ENCODE assay signal across 9 mouse cellular contexts in genomic region chr8:46508488-46509395, GRCm38 (mm10). TPM values are rescaled to one million over a fixed set of nuclear protein-coding genes. Genes with fewer than 3 reads are reported as not detected.
DNase-seq lines count a peak whose midpoint lies in the region; ATAC-seq and TF ChIP-seq lines count a peak whose summit lies in the region.
"Had no signal": no experiment of that assay in that cellular context is flagged by ENCODE, and none has a peak within 500 bp of the region (broad histone marks: within the 10 kb centered on the region; RNA-seq: fewer than 3 reads in every experiment).

No protein-coding gene starts in this region.

- in situ Hi-C loops in CH12.LX (cut with MboI; ENCODE audit: low pct_ligation_motif_present, low pct_unique_long_range_greater_than_20kb, low sequenced_read_pairs), result no loop called here

- WGBS in heart, embryonic 15.5 days, result 72% methylated on average over 14 of the region's 14 CpGs
- 84% methylated on average over 14 of the region's 14 CpGs for WGBS in heart, embryonic 12.5 days
- WGBS in intestine, embryonic 15.5 days, result 82% methylated on average over 14 of the region's 14 CpGs
- 87% methylated on average over 14 of the region's 14 CpGs for WGBS in hindbrain, embryonic 10.5 days

- no peak for TF ChIP-seq POLR2A in CH12.LX (IDR thresholded peaks at IDR 0.05; ENCODE audit: low read depth, low read length)

- no peak overlapping the region for H3K4me3 ChIP-seq in heart, embryonic 15.5 days
- no peak overlapping the region for H3K4me3 ChIP-seq in heart, embryonic 12.5 days
- no peak overlapping the region for H3K4me3 ChIP-seq in CH12.LX (replicated peaks in 1 of 3; ENCODE audit: low read depth in 2 of 3, low read length in 2 of 3, poor library complexity in 1 of 3)
- H3K4me3 ChIP-seq in intestine, embryonic 15.5 days (replicated peaks), result no peak overlapping the region
- no peak overlapping the region for H3K4me3 ChIP-seq in hindbrain, embryonic 10.5 days
- H3K4me3 ChIP-seq: hindbrain, embryonic 13.5 days had no signal

- peaks cover 24% of the 10 kb centered on the region for H3K36me3 ChIP-seq in heart, embryonic 15.5 days
- H3K36me3 ChIP-seq in heart, embryonic 12.5 days, result peaks cover 22% of the 10 kb centered on the region
- H3K36me3 ChIP-seq in CH12.LX (replicated peaks in 1 of 2; ENCODE audit: control insufficient read depth in 1 of 2, insufficient read depth in 1 of 2, low read length in 1 of 2), result peaks cover 3 to 43% of the 10 kb centered on the region in 2 experiments
- H3K36me3 ChIP-seq in intestine, embryonic 15.5 days, result peaks cover 3% of the 10 kb centered on the region; the same call in 1 of the 2 replicates
- no peaks in the 10 kb centered on the region for H3K36me3 ChIP-seq in hindbrain, embryonic 10.5 days

- peak overlapping the region; percentile 15; the same call in 1 of the 2 replicates for H3K27ac ChIP-seq in heart, embryonic 15.5 days
- no peak overlapping the region for H3K27ac ChIP-seq in heart, embryonic 12.5 days (ENCODE audit: poor library complexity, severe bottlenecking)
- no peak overlapping the region for H3K27ac ChIP-seq in CH12.LX (ENCODE audit: insufficient read depth, low read depth)
- H3K27ac ChIP-seq in intestine, embryonic 15.5 days, result no peak overlapping the region
- H3K27ac ChIP-seq in hindbrain, embryonic 10.5 days, result no peak overlapping the region
- H3K27ac ChIP-seq: hindbrain, embryonic 13.5 days had no signal

- dilution Hi-C loops in CH12.LX (cut with MboI; ENCODE audit: extremely low pct_ligation_motif_present, extremely low pct_unique_long_range_greater_than_20kb, low sequenced_read_pairs), result no loop called here

- no peaks in the 10 kb centered on the region for H3K27me3 ChIP-seq in heart, embryonic 15.5 days
- no peaks in the 10 kb centered on the region for H3K27me3 ChIP-seq in heart, embryonic 12.5 days (replicated peaks)
- no peaks in the 10 kb centered on the region for H3K27me3 ChIP-seq in CH12.LX (replicated peaks)
- no peaks in the 10 kb centered on the region for H3K27me3 ChIP-seq in intestine, embryonic 15.5 days (replicated peaks)
- H3K27me3 ChIP-seq in hindbrain, embryonic 10.5 days (ENCODE audit: insufficient read depth, poor library complexity, severe bottlenecking), result no peaks in the 10 kb centered on the region
- H3K27me3 ChIP-seq: hindbrain, embryonic 13.5 days had no signal

- no peak for TF ChIP-seq CTCF in CH12.LX (conservative IDR thresholded peaks at IDR 0.05 in 1 of 2, IDR thresholded peaks at IDR 0.05 in 1 of 2; ENCODE audit: low read depth in 2 of 2, low read length in 2 of 2)

- no peaks in the 10 kb centered on the region for H3K9me3 ChIP-seq in heart, embryonic 15.5 days (replicated peaks)
- no peaks in the 10 kb centered on the region for H3K9me3 ChIP-seq in heart, embryonic 12.5 days (replicated peaks)
- no peaks in the 10 kb centered on the region for H3K9me3 ChIP-seq in CH12.LX (replicated peaks; ENCODE audit: low read length)
- no peaks in the 10 kb centered on the region for H3K9me3 ChIP-seq in intestine, embryonic 15.5 days
- H3K9me3 ChIP-seq in hindbrain, embryonic 10.5 days, result no peaks in the 10 kb centered on the region
- H3K9me3 ChIP-seq: hindbrain, embryonic 13.5 days had no signal

- no peak for ATAC-seq in heart, embryonic 15.5 days (replicated peaks; ENCODE audit: insufficient number of reproducible peaks, insufficient read depth, low FRiP score, low read depth)
- no peak for ATAC-seq in heart, embryonic 12.5 days (ENCODE audit: insufficient number of reproducible peaks, low FRiP score)
- peak; percentile 90 for ATAC-seq in megakaryocyte, adult 5-6 weeks (ENCODE audit: poor library complexity, severe bottlenecking)
- ATAC-seq in intestine, embryonic 15.5 days, result no peak

- no peaks in the 10 kb centered on the region; the same call in 1 of the 2 replicates for H3K79me2 ChIP-seq in CH12.LX (replicated peaks; ENCODE audit: control insufficient read depth, extremely low read depth, insufficient read depth, poor library complexity, severe bottlenecking)

- H3K4me2 ChIP-seq in heart, embryonic 15.5 days, result no peak overlapping the region
- no peak overlapping the region for H3K4me2 ChIP-seq in heart, embryonic 12.5 days
- no peak overlapping the region for H3K4me2 ChIP-seq in CH12.LX (ENCODE audit: insufficient read depth, low read depth, poor library complexity, severe bottlenecking)
- H3K4me2 ChIP-seq in intestine, embryonic 15.5 days (replicated peaks), result no peak overlapping the region
- H3K4me2 ChIP-seq: hindbrain, embryonic 13.5 days had no signal

- no peak overlapping the region for H3K9ac ChIP-seq in heart, embryonic 15.5 days
- H3K9ac ChIP-seq in heart, embryonic 12.5 days, result no peak overlapping the region
- no peak overlapping the region for H3K9ac ChIP-seq in CH12.LX (ENCODE audit: insufficient read depth, low read depth)
- no peak overlapping the region for H3K9ac ChIP-seq in intestine, embryonic 15.5 days
- H3K9ac ChIP-seq: hindbrain, embryonic 13.5 days had no signal

- no peak for TF ChIP-seq RAD21 in CH12.LX (IDR thresholded peaks at IDR 0.05; ENCODE audit: low read depth, low read length)

- 0 out of 2 replicates have a peak, but pooled peaks cover 5% of the 10 kb centered on the region for H3K4me1 ChIP-seq in heart, embryonic 15.5 days (replicated peaks)
- H3K4me1 ChIP-seq in heart, embryonic 12.5 days (replicated peaks), result peaks cover 7% of the 10 kb centered on the region; the same call in 1 of the 2 replicates
- peaks cover 12 to 50% of the 10 kb centered on the region in 2 experiments for H3K4me1 ChIP-seq in CH12.LX (ENCODE audit: control insufficient read depth in 1 of 2, insufficient read depth in 2 of 2)
- H3K4me1 ChIP-seq in intestine, embryonic 15.5 days (replicated peaks), result 0 out of 2 replicates have a peak, but pooled peaks cover 3% of the 10 kb centered on the region
- H3K4me1 ChIP-seq in hindbrain, embryonic 10.5 days (replicated peaks), result peaks cover 10% of the 10 kb centered on the region
- H3K4me1 ChIP-seq: hindbrain, embryonic 13.5 days had no signal

- DNase-seq in CH12.LX (ENCODE audit: extremely low read depth), result no peak
- DNase-seq in cerebellum, adult 9-11 months, result peak; percentile 35
- DNase-seq in right cerebral cortex, postnatal 36 days (ENCODE audit: low spot score in 2 of 2), result no peak
- DNase-seq in hindbrain, embryonic 10.5 days (ENCODE audit: low spot score), result no peak

- no peak for TF ChIP-seq EP300 in CH12.LX (IDR thresholded peaks at IDR 0.05; ENCODE audit: low read length)

TF ChIP-seq in CH12.LX, 34 proteins besides CTCF, POLR2A, EP300 and RAD21:
- TF ChIP-seq E2F4 (IDR thresholded peaks at IDR 0.05; ENCODE audit: insufficient replicate concordance, low read depth, low read length) (no peak), NELFE (IDR thresholded peaks at IDR 0.05; ENCODE audit: low read depth, low read length) (no peak), IRF4 (IDR thresholded peaks at IDR 0.05; ENCODE audit: low read depth, low read length) (no peak), ZNF384 (IDR thresholded peaks at IDR 0.05; ENCODE audit: low read depth, low read length) (no peak), SIN3A (IDR thresholded peaks at IDR 0.05; ENCODE audit: low read length) (no peak), CHD2 (IDR thresholded peaks at IDR 0.05; ENCODE audit: low read length) (no peak), UBTF (IDR thresholded peaks at IDR 0.05; ENCODE audit: low read depth, low read length) (no peak), TCF12 (IDR thresholded peaks at IDR 0.05; ENCODE audit: low read depth, low read length) (0 out of 2 replicates have a peak, but pooled peaks have one; percentile 23), RCOR1 (conservative IDR thresholded peaks at IDR 0.05; ENCODE audit: low read depth, low read length) (no peak), USF2 (conservative IDR thresholded peaks at IDR 0.05; ENCODE audit: low read depth, low read length) (peak; percentile 43), JUN (IDR thresholded peaks at IDR 0.05; ENCODE audit: insufficient read depth, low read depth, low read length) (no peak), MAX (IDR thresholded peaks at IDR 0.05; ENCODE audit: low read length) (no peak), ETS1 (conservative IDR thresholded peaks at IDR 0.05; ENCODE audit: low read depth, low read length) (no peak), GABPA (IDR thresholded peaks at IDR 0.05; ENCODE audit: insufficient replicate concordance, low read depth, low read length) (no peak), BHLHE40 (IDR thresholded peaks at IDR 0.05; ENCODE audit: low read depth, low read length) (no peak), ZKSCAN1 (IDR thresholded peaks at IDR 0.05; ENCODE audit: borderline replicate concordance, low read depth, low read length) (no peak)

RNA-seq across cellular contexts. Expression of gene Acsl1, which starts 37.9 kb away (rescaled TPM):
- 53.7 and 59.9 TPM in 2 replicates for polyA plus RNA-seq in heart, embryonic 15.5 days (2015; fragmentation: Nextera tagmentation; extraction: Ambion mirVana)
- 23.3 and 24.5 TPM in 2 replicates for polyA plus RNA-seq in heart, embryonic 12.5 days (2016; fragmentation: Nextera tagmentation; extraction: Ambion mirVana)
- 8.7 and 11.2 TPM in 2 replicates for total RNA-seq in CH12.LX (2012; rRNA removed)
- total RNA-seq in CH12.LX (2014; rRNA removed), result 19.5 and 20.6 TPM in 2 replicates
- polyA plus RNA-seq in CH12.LX (2012; ENCODE audit: insufficient read length, low read depth), result 24.3 and 27.9 TPM in 2 replicates
- total RNA-seq in megakaryocyte, adult 5-6 weeks (2015), result 51.0 and 67.3 TPM in 2 replicates
- total RNA-seq in megakaryocyte, adult 5-6 weeks (2017), result 97.1 and 125 TPM in 2 replicates
- 40.1 and 40.3 TPM in 2 replicates for polyA plus RNA-seq in intestine, embryonic 15.5 days (2015; fragmentation: Nextera tagmentation; extraction: Ambion mirVana)
- polyA plus RNA-seq in hindbrain, embryonic 10.5 days (2016; fragmentation: Nextera tagmentation; extraction: Ambion mirVana), result 7.3 and 9.8 TPM in 2 replicates

RNA-seq across cellular contexts. Expression of gene Cenpu, which starts 43.1 kb away (rescaled TPM):
- polyA plus RNA-seq in heart, embryonic 15.5 days (2015; fragmentation: Nextera tagmentation; extraction: Ambion mirVana), result 9.6 and 10.1 TPM in 2 replicates
- polyA plus RNA-seq in heart, embryonic 12.5 days (2016; fragmentation: Nextera tagmentation; extraction: Ambion mirVana), result 10.7 and 12.6 TPM in 2 replicates
- 7.8 and 16.7 TPM in 2 replicates for total RNA-seq in CH12.LX (2012; rRNA removed)
- 26.8 and 32.4 TPM in 2 replicates for total RNA-seq in CH12.LX (2014; rRNA removed)
- 27.7 and 28.3 TPM in 2 replicates for polyA plus RNA-seq in CH12.LX (2012; ENCODE audit: insufficient read length, low read depth)
- total RNA-seq in megakaryocyte, adult 5-6 weeks (2015), result 21.0 and 25.9 TPM in 2 replicates
- total RNA-seq in megakaryocyte, adult 5-6 weeks (2017), result 30.1 and 70.6 TPM in 2 replicates
- 10.8 and 13.9 TPM in 2 replicates for polyA plus RNA-seq in intestine, embryonic 15.5 days (2015; fragmentation: Nextera tagmentation; extraction: Ambion mirVana)
- polyA plus RNA-seq in hindbrain, embryonic 10.5 days (2016; fragmentation: Nextera tagmentation; extraction: Ambion mirVana), result 26.7 and 30.0 TPM in 2 replicates
